Mouse (Mus musculus): Measurements from ENCODE around the gene Mc1r. TPM values are rescaled to one million over a fixed set of nuclear protein-coding genes. Genes with fewer than 3 reads are reported as not detected.
A peak's percentile ranks its signal among the peaks of the same experiment; 100 is the strongest.

The Mc1r gene
- under 1 TPM in 1 of 4 experiments, not detected in 3; 0.13 TPM for total RNA-seq (2022)

DNA sequence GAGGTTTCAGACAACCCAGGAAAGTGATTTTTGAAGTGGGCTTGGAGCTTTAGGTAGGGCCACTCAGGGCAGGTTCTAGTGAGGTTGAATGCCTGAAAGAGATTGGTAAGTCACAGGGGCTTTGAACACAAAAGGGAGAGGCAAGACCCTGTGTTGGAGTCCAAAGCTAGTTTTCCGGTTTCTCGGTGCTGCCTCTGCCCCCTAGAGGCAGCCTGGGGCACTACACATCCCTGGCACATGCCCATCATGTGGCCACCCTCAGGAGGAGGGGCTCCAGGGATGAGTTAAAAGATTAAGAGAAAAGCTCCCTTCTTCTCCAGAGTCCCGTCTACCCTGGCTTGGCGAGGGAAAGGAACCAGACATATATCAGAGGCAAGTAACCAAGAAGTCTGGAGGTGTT, at the start of gene Mc1r:
Gene Mc1r, plus strand, starts transcription at position 322 of the 400 bp plus-strand sequence.
- no peak for DNase-seq

DNA sequence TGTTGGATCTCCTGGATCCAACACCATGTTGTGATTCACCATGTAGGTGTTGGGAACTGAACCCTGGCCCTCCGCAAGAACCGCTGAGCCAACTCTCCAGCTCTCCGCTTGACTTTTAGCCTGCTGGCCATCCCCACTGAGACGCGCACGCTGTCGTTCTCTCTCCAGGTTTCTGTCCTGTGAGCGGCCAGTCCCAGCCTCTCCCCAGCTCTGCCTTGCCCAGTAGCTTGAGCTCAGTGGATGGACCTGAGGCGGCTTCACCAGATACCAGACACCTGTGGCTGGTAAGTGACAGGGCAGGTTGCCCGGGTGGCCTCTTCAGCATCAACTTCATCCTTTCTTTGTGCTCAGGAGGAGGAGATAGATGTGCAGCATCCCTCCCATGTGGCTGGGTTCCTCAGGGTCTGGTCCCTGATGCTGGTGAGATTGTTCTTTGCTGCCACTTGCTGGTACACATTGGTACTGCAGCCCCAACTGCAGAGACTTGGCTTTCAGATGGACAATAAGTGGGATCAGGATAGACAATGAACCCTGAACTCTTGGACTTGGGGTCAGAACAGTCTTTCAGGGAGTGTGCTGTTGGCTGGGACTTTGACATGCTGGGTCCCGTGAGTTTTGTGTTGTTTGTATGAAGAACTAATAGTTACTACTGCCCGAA, 45.7 kb upstream of the Mc1r start:
- DNase-seq, result peak; percentile 38

- peak; percentile 94 for DNase-seq
Measured at GRCm38 (mm10) chr8:123373403-123374238, 33.3 kb upstream of the Mc1r start, which contains the start of gene Tcf25. Gene Tcf25 (plus strand): TSS chr8:123373753.

- DNase-seq, result peak; percentile 90
Measured at GRCm38 (mm10) chr8:123374239-123374578, 32.7 kb upstream of the Mc1r start.

DNA sequence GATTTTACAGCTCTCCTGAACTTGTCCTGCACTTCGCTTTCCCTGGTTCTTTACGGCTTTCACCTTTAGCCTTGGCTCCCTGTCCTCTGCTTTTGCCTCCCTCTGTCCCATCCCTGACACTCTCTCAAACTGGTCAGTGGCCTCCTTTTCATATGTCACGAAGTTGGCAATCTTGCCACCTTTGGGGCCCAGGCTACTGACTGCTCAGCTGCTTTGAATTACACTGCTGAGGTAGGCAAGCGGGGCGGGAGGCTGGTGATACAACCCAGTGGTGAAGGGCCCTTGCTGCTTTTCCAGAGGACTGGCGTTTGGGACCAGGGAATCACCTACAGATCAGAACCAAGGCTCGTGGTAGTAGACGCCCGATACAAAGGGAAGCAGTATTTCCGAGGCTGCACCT, 31.2 kb upstream of the Mc1r start:
- no peak for DNase-seq

DNA sequence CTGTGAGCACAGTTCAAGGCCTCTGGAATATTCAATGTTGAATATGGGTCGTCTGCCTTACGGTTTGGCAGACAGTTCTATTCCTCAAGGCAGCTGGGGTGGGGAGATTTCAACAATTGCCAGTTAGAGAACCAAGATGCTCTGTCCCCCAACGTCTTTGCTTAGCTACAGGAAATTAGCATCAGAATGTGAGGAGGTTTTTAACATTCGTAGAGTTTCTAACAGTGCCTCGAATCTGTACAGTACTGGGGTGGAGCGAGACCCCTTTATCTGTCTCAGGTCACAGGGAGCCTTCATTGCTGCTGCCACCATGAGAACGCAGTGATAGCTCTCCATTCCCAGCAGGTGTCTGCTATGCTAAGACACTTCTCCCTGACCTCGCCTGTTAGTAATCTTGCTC, 30.8 kb upstream of the Mc1r start:
- DNase-seq, result no peak

DNA sequence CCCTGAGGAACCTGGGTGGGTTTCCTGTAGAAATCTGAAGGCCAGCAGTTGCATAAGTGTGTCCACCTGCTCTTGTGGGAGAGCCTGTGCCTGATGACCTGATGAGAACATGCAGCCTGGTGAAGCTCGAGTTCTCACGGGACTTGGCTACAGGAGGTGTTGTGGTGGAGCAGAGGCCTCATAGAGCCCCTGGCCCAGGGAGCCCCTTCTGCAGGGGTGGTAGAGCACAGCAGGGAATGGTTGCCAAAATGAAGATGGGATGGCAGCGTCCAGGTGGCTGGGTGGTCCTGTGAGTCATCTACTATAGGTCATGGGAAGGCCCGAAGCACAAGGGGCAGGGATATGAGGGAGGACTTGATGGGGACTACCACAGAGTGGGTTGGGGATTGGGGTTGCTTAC, 25.2 kb upstream of the Mc1r start:
- DNase-seq, result no peak

DNA sequence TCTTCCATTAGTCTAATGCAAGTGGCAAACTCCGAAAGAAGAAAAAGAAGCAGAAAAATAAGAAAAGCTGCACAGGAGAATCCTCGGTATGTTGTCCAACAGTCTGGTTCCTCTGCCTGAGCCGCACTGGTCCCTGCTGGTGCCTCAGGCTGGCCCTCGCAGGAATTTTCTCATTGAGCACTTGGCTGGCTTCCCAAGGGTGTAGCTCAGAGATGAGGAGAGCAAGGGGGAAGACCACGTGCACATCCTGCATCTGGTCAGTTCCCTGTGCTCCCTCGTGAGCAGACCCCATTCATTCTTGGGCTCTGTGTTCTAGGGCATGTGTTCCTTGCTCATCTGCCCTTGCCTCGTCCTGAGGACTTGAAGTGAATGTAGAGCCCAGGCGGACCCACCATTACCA, 24.4 kb upstream of the Mc1r start:
- DNase-seq, result no peak

- no peak for DNase-seq
Measured at GRCm38 (mm10) chr8:123384883-123385540, 21.9 kb upstream of the Mc1r start.

GRCm38 (mm10) chr8:123387041-123387440, 19.9 kb upstream of the Mc1r start:
- no peak for DNase-seq

DNA sequence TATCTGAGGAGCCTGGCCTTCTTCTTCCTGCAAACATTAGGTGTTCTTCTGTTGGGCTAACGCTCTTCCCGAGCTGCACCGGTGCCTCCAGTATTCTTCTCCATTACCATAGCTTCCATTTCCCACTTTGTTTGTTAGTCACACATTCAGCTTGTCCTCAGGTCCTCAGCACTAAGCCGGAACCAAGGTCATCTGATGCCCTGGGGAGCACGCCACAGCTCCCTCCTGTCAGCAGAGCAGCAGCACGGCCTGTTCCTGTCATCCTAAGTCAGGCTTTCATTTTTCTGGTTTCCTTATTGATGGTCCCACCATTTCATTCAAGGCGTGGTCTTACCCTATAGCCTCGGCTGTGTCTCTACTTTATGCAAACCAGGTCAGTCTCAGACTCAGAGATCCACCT, 19.1 kb upstream of the Mc1r start:
- DNase-seq, result no peak

GRCm38 (mm10) chr8:123389026-123389425, 17.9 kb upstream of the Mc1r start:
- no peak for DNase-seq

- no peak for DNase-seq
Measured at GRCm38 (mm10) chr8:123398308-123398707, 8.6 kb upstream of the Mc1r start.

DNA sequence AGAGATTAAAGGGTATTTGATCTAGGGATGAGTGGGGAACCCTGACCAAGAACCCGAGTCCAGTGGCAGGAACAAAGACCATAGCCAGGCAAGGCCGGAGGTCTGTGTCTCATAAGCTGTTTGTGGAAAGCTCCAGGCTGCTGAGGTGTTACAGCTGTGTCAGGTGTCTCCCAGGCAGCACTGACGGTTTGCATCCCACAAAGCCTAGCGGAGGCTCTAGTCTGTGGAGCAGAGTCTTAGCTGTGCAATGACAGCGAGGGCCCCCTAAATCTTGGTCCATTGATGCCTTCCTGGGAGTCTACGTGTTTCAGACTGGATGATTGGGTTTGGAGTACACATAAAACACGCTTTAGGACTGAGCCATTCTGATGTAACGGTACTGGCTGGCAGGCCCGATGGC, 5.0 kb upstream of the Mc1r start:
- DNase-seq, result no peak

DNA sequence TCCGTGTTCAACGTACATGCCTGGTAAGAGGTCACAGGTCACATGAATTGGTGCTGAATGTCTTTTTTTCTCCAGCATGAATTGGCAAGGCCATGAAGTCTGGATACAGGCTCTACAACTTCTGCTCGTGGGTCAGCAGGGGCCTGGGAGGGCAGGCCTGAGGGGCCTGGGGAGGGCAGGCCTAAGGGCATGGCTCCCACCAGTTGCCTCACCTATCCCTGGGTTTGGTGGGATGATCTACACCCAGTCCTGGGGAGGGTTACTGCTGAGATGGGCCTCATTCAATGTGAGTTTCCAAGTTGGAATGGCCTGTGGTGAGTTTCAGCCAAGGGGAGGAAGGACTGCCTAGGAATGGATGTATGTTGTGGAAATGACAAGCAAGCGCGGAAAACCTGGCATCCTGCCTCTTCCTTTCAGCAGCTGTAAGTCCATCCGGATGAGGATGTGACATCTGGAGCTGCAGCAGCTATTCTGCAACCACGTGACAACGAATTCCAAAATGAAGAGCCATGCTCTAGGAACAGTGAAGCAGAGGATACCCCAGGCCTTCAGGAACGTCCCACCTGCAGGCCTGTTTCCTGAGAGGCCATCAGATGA, 4.1 kb upstream of the Mc1r start:
- no peak for DNase-seq

- no peak for DNase-seq
Measured at GRCm38 (mm10) chr8:123404521-123404920, 2.4 kb upstream of the Mc1r start.

- DNase-seq, result no peak
Measured at GRCm38 (mm10) chr8:123407612-123408011, 705 bp downstream of the Mc1r start.

GRCm38 (mm10) chr8:123408586-123409544, 2.0 kb downstream of the Mc1r start:
- DNase-seq, result peak; percentile 43

DNA sequence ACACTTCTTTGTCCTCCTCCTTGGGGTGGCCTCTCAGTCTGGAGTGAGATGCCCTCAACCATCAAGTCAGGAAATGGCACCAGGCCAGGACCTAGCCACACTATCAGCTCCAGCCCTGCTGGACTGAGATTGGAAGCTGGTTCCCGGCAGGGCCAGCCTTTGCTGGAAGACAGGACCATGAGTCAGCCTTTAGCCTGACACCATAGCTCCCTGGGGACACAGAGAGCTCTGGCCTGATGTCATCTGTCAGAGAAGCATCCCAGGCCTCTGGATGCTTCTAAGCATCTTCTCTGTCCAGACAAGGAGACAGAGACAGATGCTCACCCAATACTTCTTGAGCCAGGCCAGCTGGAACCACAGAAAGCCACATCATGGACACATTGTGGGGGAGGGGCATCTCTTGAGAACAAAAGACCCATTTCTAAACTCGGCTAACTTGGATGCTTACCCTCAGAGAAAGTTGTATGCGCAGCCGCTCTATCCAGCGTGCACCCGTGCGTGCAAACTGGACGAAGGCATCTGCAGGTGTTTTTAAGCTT, 3.2 kb downstream of the Mc1r start:
- DNase-seq, result peak; percentile 31

DNA sequence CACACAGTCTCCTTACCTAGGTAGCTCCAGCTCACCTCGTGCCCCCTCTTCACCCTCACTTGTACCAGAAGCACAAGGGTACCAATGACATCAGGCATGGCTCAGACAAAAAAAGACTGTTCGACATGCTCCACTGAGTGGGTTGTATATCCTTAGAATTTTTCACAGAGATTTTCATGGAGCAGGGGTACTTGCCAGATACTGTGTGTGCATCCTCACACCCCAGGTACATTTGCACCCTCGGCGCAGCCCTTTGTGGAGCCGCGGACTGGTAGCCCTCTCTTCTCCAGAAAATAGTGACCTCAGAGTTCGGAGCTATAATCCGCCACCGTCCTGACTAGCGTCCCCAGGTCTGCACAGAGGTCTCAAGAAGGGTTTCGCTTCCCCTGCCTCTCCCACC, 3.9 kb downstream of the Mc1r start:
- no peak for DNase-seq

- peak; percentile 32 for DNase-seq
Measured at GRCm38 (mm10) chr8:123411246-123411645, 4.3 kb downstream of the Mc1r start, which contains the start of gene Tubb3. Gene Tubb3 (plus strand): TSS chr8:123411424.
